Mouse (Mus musculus): ENCODE data around the gene Cxcl16. TPM values are rescaled to one million over a fixed set of nuclear protein-coding genes. Genes with fewer than 3 reads are reported as not detected.

The Cxcl16 gene
- total RNA-seq, 2 experiments from 2014 or later: 1.4 to 1.5 TPM

- intact Hi-C loops (cut with DNase I): loop anchor here (2.0 kb wide), 1 partner anchor 46 kb away; the partner anchor contains the start of gene Tm4sf5
- no peak for DNase-seq
These were observed 840 bp downstream of the Cxcl16 start, which contains the start of gene Zmynd15 for GRCm38 (mm10) chr11:70458688-70459600. Gene Zmynd15, plus strand, starts transcription at chr11:70459433.

- intact Hi-C loops (cut with DNase I): loop anchor here (2.0 kb wide), 1 partner anchor 45 kb away; no protein-coding TSS in a partner anchor
- DNase-seq: no peak
These were observed 6.3 kb downstream of the Cxcl16 start for GRCm38 (mm10) chr11:70453261-70454044.

GRCm38 (mm10) chr11:70451797-70452498 lies 7.8 kb downstream of the Cxcl16 start, which contains the start of gene Med11:
Gene Med11, plus strand, starts transcription at chr11:70451919.
- intact Hi-C loops (cut with DNase I): no loop called here
- peak; percentile 97 for DNase-seq

- intact Hi-C loops (cut with DNase I): no loop called here
- DNase-seq: no peak
These were observed 8.9 kb downstream of the Cxcl16 start for GRCm38 (mm10) chr11:70450926-70451325.

GRCm38 (mm10) chr11:70447373-70447772 lies 12.4 kb downstream of the Cxcl16 start:
- intact Hi-C loops (cut with DNase I): no loop called here
- DNase-seq: no peak

GRCm38 (mm10) chr11:70446756-70447155 lies 13.0 kb downstream of the Cxcl16 start:
- intact Hi-C loops (cut with DNase I): no loop called here
- DNase-seq: no peak

GRCm38 (mm10) chr11:70444667-70445066 lies 15.1 kb downstream of the Cxcl16 start:
- no peak for DNase-seq
- intact Hi-C loops (cut with DNase I): no loop called here

- no peak for DNase-seq
- intact Hi-C loops (cut with DNase I): no loop called here
These were observed 15.8 kb downstream of the Cxcl16 start for GRCm38 (mm10) chr11:70443964-70444363.

GRCm38 (mm10) chr11:70441882-70442281 lies 17.9 kb downstream of the Cxcl16 start:
- DNase-seq: no peak
- intact Hi-C loops (cut with DNase I): no loop called here

- intact Hi-C loops (cut with DNase I): no loop called here
- no peak for DNase-seq
These were observed 19.1 kb downstream of the Cxcl16 start for GRCm38 (mm10) chr11:70440637-70441036.

- no peak for DNase-seq
- intact Hi-C loops (cut with DNase I): no loop called here
These were observed 20.9 kb downstream of the Cxcl16 start for GRCm38 (mm10) chr11:70438728-70439374.

- DNase-seq: no peak
- intact Hi-C loops (cut with DNase I): no loop called here
These were observed 22.4 kb downstream of the Cxcl16 start for GRCm38 (mm10) chr11:70437426-70437825.

GRCm38 (mm10) chr11:70435476-70435875 lies 24.3 kb downstream of the Cxcl16 start:
- intact Hi-C loops (cut with DNase I): no loop called here
- no peak for DNase-seq

- intact Hi-C loops (cut with DNase I): loop anchor here (5.0 kb wide), 2 partner anchors 73 to 173 kb away; partner anchors contain the start of gene Tm4sf5
- no peak for DNase-seq
These were observed 25.8 kb downstream of the Cxcl16 start for GRCm38 (mm10) chr11:70433951-70434350.

GRCm38 (mm10) chr11:70433569-70433943 lies 26.2 kb downstream of the Cxcl16 start:
- intact Hi-C loops (cut with DNase I): loop anchor here (5.0 kb wide), 2 partner anchors 74 to 174 kb away; partner anchors contain the start of gene Tm4sf5

GRCm38 (mm10) chr11:70432895-70433568 lies 26.8 kb downstream of the Cxcl16 start:
- intact Hi-C loops (cut with DNase I): loop anchor here (5.0 kb wide), 2 partner anchors 74 to 174 kb away; partner anchors contain the start of gene Tm4sf5

More at GRCm38 (mm10) chr11:70433569-70433943, 26.2 kb downstream of the Cxcl16 start:
- DNase-seq: no peak

GRCm38 (mm10) chr11:70432048-70432894 lies 27.5 kb downstream of the Cxcl16 start, which contains the start of gene Arrb2:
Gene Arrb2, plus strand, starts transcription at chr11:70432635.
- DNase-seq: peak; percentile 95 to 98
- intact Hi-C loops (cut with DNase I): loop anchor here (5.0 kb wide), 2 partner anchors 75 to 175 kb away; partner anchors contain the start of gene Tm4sf5

More at GRCm38 (mm10) chr11:70432895-70433568, 26.8 kb downstream of the Cxcl16 start:
- DNase-seq: no peak

GRCm38 (mm10) chr11:70431574-70431973 lies 28.2 kb downstream of the Cxcl16 start:
- intact Hi-C loops (cut with DNase I): loop anchor here (5.0 kb wide), 2 partner anchors 76 to 176 kb away; partner anchors contain the start of gene Tm4sf5
- no peak for DNase-seq
